Comparison of ENCODE assay signal across 8 mouse cellular contexts in genomic region chr11:97338302-97338976, GRCm38 (mm10). TPM values are rescaled to one million over a fixed set of nuclear protein-coding genes. Genes with fewer than 3 reads are reported as not detected.
A peak's percentile ranks its signal among the peaks of the same experiment; 100 is the strongest.
DNase-seq lines count a peak whose midpoint lies in the region; ATAC-seq and TF ChIP-seq lines count a peak whose summit lies in the region.

No protein-coding gene starts in this region.

- DNase-seq in midbrain, embryonic 10.5 days (ENCODE audit: low spot score): no peak
- no peak for DNase-seq in midbrain, embryonic 14.5 days
- DNase-seq in stomach, postnatal 0 days (ENCODE audit: low spot score): peak; percentile 56
- DNase-seq in adrenal gland, postnatal 4 days (ENCODE audit: low spot score in 2 of 2): no peak
- DNase-seq in embryo, embryonic 9.5 days (ENCODE audit: extremely low spot score): no peak

- TF ChIP-seq EP300 in stomach, postnatal 0 days (optimal IDR thresholded peaks at IDR 0.05): no peak

- 63% methylated on average over 21 of the region's 21 CpGs for WGBS in midbrain, embryonic 10.5 days
- WGBS in midbrain, embryonic 14.5 days: 61% methylated on average over 21 of the region's 21 CpGs
- 29% methylated on average over 21 of the region's 21 CpGs for WGBS in heart, embryonic 12.5 days
- WGBS in limb, embryonic 15.5 days: 30% methylated on average over 21 of the region's 21 CpGs
- WGBS in stomach, postnatal 0 days: 30% methylated on average over 21 of the region's 21 CpGs

- no peak overlapping the region for H3K9ac ChIP-seq in midbrain, embryonic 14.5 days (replicated peaks; ENCODE audit: low read length)
- peak overlapping the region; percentile 49 for H3K9ac ChIP-seq in heart, embryonic 12.5 days
- H3K9ac ChIP-seq in limb, embryonic 15.5 days: no peak overlapping the region
- peak overlapping the region; percentile 52 for H3K9ac ChIP-seq in stomach, postnatal 0 days (ENCODE audit: low read length)

- H3K36me3 ChIP-seq in midbrain, embryonic 10.5 days: no peaks in the 10 kb centered on the region
- no peaks in the 10 kb centered on the region for H3K36me3 ChIP-seq in midbrain, embryonic 14.5 days (ENCODE audit: control insufficient read depth, insufficient read depth, low read length)
- no peaks in the 10 kb centered on the region for H3K36me3 ChIP-seq in heart, embryonic 12.5 days
- no peaks in the 10 kb centered on the region for H3K36me3 ChIP-seq in limb, embryonic 15.5 days
- H3K36me3 ChIP-seq in stomach, postnatal 0 days (ENCODE audit: control insufficient read depth, insufficient read depth, low read length): no peaks in the 10 kb centered on the region

- peaks cover 35% of the 10 kb centered on the region for H3K4me1 ChIP-seq in midbrain, embryonic 10.5 days
- no peaks in the 10 kb centered on the region for H3K4me1 ChIP-seq in midbrain, embryonic 14.5 days (ENCODE audit: control insufficient read depth, insufficient read depth, low read length)
- H3K4me1 ChIP-seq in heart, embryonic 12.5 days (replicated peaks): peaks cover 24% of the 10 kb centered on the region
- peaks cover 25% of the 10 kb centered on the region for H3K4me1 ChIP-seq in limb, embryonic 15.5 days
- no peaks in the 10 kb centered on the region for H3K4me1 ChIP-seq in stomach, postnatal 0 days (replicated peaks; ENCODE audit: control insufficient read depth, insufficient read depth)

- no peak for ATAC-seq in midbrain, embryonic 14.5 days (ENCODE audit: low FRiP score, low TSS enrichment)
- peak; percentile 46; the same call in 1 of the 2 replicates for ATAC-seq in heart, embryonic 12.5 days (ENCODE audit: insufficient number of reproducible peaks, low FRiP score)
- peak; percentile 74 for ATAC-seq in limb, embryonic 15.5 days (ENCODE audit: insufficient number of reproducible peaks, low FRiP score, low TSS enrichment, low read depth)
- peak; percentile 58; the same call in 1 of the 2 replicates for ATAC-seq in stomach, postnatal 0 days (ENCODE audit: low FRiP score, low TSS enrichment)
- no peak for ATAC-seq in activated CD4-positive, CD25-positive, alpha-beta regulatory T cell, adult 4 months

- 0 out of 2 replicates have a peak overlapping the region, but pooled peaks have one; percentile 13 for H3K27ac ChIP-seq in midbrain, embryonic 10.5 days (replicated peaks)
- no peak overlapping the region for H3K27ac ChIP-seq in midbrain, embryonic 14.5 days (replicated peaks; ENCODE audit: low read depth, low read length)
- 0 out of 2 replicates have a peak overlapping the region, but pooled peaks have one; percentile 18 for H3K27ac ChIP-seq in heart, embryonic 12.5 days (ENCODE audit: poor library complexity, severe bottlenecking)
- H3K27ac ChIP-seq in limb, embryonic 15.5 days: peak overlapping the region; percentile 74
- peak overlapping the region; percentile 78 for H3K27ac ChIP-seq in stomach, postnatal 0 days (replicated peaks)

- H3K4me2 ChIP-seq in midbrain, embryonic 14.5 days (ENCODE audit: low read length): no peak overlapping the region; the same call in 1 of the 2 replicates
- H3K4me2 ChIP-seq in heart, embryonic 12.5 days: peak overlapping the region; percentile 57
- H3K4me2 ChIP-seq in limb, embryonic 15.5 days: peak overlapping the region; percentile 38
- H3K4me2 ChIP-seq in stomach, postnatal 0 days (replicated peaks; ENCODE audit: low read depth): peak overlapping the region; percentile 47

- TF ChIP-seq CTCF in stomach, postnatal 0 days (IDR thresholded peaks at IDR 0.05; ENCODE audit: low read depth): no peak

- H3K4me3 ChIP-seq in midbrain, embryonic 10.5 days: no peak overlapping the region
- H3K4me3 ChIP-seq in midbrain, embryonic 14.5 days (replicated peaks; ENCODE audit: low read depth, low read length): no peak overlapping the region
- H3K4me3 ChIP-seq in heart, embryonic 12.5 days: peak overlapping the region; percentile 21
- H3K4me3 ChIP-seq in limb, embryonic 15.5 days: peak overlapping the region; percentile 23
- H3K4me3 ChIP-seq in stomach, postnatal 0 days (ENCODE audit: low read depth, low read length): no peak overlapping the region

- peaks cover 40% of the 10 kb centered on the region for H3K27me3 ChIP-seq in midbrain, embryonic 10.5 days (ENCODE audit: low read depth, poor library complexity, severe bottlenecking)
- H3K27me3 ChIP-seq in midbrain, embryonic 14.5 days (ENCODE audit: control insufficient read depth, insufficient read depth, low read length): no peaks in the 10 kb centered on the region
- peaks cover 62% of the 10 kb centered on the region for H3K27me3 ChIP-seq in heart, embryonic 12.5 days (replicated peaks)
- H3K27me3 ChIP-seq in limb, embryonic 15.5 days: no peaks in the 10 kb centered on the region
- no peaks in the 10 kb centered on the region for H3K27me3 ChIP-seq in stomach, postnatal 0 days (ENCODE audit: control insufficient read depth, insufficient read depth, low read length)

- H3K9me3 ChIP-seq in midbrain, embryonic 10.5 days (replicated peaks): no peaks in the 10 kb centered on the region
- H3K9me3 ChIP-seq in midbrain, embryonic 14.5 days (ENCODE audit: control insufficient read depth, low read length): no peaks in the 10 kb centered on the region
- no peaks in the 10 kb centered on the region for H3K9me3 ChIP-seq in heart, embryonic 12.5 days (replicated peaks)
- H3K9me3 ChIP-seq in limb, embryonic 15.5 days: no peaks in the 10 kb centered on the region
- no peaks in the 10 kb centered on the region for H3K9me3 ChIP-seq in stomach, postnatal 0 days (ENCODE audit: control insufficient read depth, low read length)

RNA-seq across cellular contexts. Expression of gene Gpr179, which starts 13.4 kb away (rescaled TPM):
- polyA plus RNA-seq in midbrain, embryonic 10.5 days (2016; fragmentation: Nextera tagmentation; extraction: Ambion mirVana): 0.05 and 0.09 TPM in 2 replicates
- polyA plus RNA-seq in midbrain, embryonic 14.5 days (2014; fragmentation: Nextera tagmentation; extraction: Ambion mirVana): 0.30 and 0.36 TPM in 2 replicates
- polyA plus RNA-seq in heart, embryonic 12.5 days (2016; fragmentation: Nextera tagmentation; extraction: Ambion mirVana): 0.06 and 0.08 TPM in 2 replicates
- polyA plus RNA-seq in limb, embryonic 15.5 days (2015; fragmentation: Nextera tagmentation; extraction: Ambion mirVana): 0.09 and 0.10 TPM in 2 replicates
- polyA plus RNA-seq in stomach, postnatal 0 days (2015; fragmentation: Nextera tagmentation; extraction: Ambion mirVana): 0.17 and 0.23 TPM in 2 replicates
- under 1 TPM; 0.11 to 0.45 TPM for polyA plus RNA-seq in activated CD4-positive, CD25-positive, alpha-beta regulatory T cell, adult 4 months (2017; shearing (Covaris generic))
- 10 to 100 TPM; 10.3 to 11.1 TPM for total RNA-seq in adrenal gland, postnatal 4 days (2021)

RNA-seq across cellular contexts. Expression of gene Mrpl45, which starts 22.9 kb away (rescaled TPM):
- polyA plus RNA-seq in midbrain, embryonic 10.5 days (2016; fragmentation: Nextera tagmentation; extraction: Ambion mirVana): 61.7 and 69.5 TPM in 2 replicates
- 39.4 and 46.7 TPM in 2 replicates for polyA plus RNA-seq in midbrain, embryonic 14.5 days (2014; fragmentation: Nextera tagmentation; extraction: Ambion mirVana)
- polyA plus RNA-seq in heart, embryonic 12.5 days (2016; fragmentation: Nextera tagmentation; extraction: Ambion mirVana): 62.7 and 63.4 TPM in 2 replicates
- polyA plus RNA-seq in limb, embryonic 15.5 days (2015; fragmentation: Nextera tagmentation; extraction: Ambion mirVana): 37.6 and 41.4 TPM in 2 replicates
- polyA plus RNA-seq in stomach, postnatal 0 days (2015; fragmentation: Nextera tagmentation; extraction: Ambion mirVana): 28.2 and 28.8 TPM in 2 replicates
- polyA plus RNA-seq in activated CD4-positive, CD25-positive, alpha-beta regulatory T cell, adult 4 months (2017; shearing (Covaris generic)): 10 to 100 TPM; 44.6 to 48.7 TPM
- total RNA-seq in adrenal gland, postnatal 4 days (2021): 10 to 100 TPM; 33.7 to 39.6 TPM

RNA-seq across cellular contexts. Expression of gene Socs7, which starts 23.9 kb away (rescaled TPM):
- 3.6 and 4.6 TPM in 2 replicates for polyA plus RNA-seq in midbrain, embryonic 10.5 days (2016; fragmentation: Nextera tagmentation; extraction: Ambion mirVana)
- 6.9 and 10.4 TPM in 2 replicates for polyA plus RNA-seq in midbrain, embryonic 14.5 days (2014; fragmentation: Nextera tagmentation; extraction: Ambion mirVana)
- polyA plus RNA-seq in heart, embryonic 12.5 days (2016; fragmentation: Nextera tagmentation; extraction: Ambion mirVana): 5.4 and 6.0 TPM in 2 replicates
- polyA plus RNA-seq in limb, embryonic 15.5 days (2015; fragmentation: Nextera tagmentation; extraction: Ambion mirVana): 3.4 and 4.4 TPM in 2 replicates
- 1.3 and 1.7 TPM in 2 replicates for polyA plus RNA-seq in stomach, postnatal 0 days (2015; fragmentation: Nextera tagmentation; extraction: Ambion mirVana)
- polyA plus RNA-seq in activated CD4-positive, CD25-positive, alpha-beta regulatory T cell, adult 4 months (2017; shearing (Covaris generic)): 1 to 10 TPM; 6.1 to 7.8 TPM
- total RNA-seq in adrenal gland, postnatal 4 days (2021): 10 to 100 TPM; 25.6 to 27.4 TPM

RNA-seq across cellular contexts. Expression of gene Npepps, which starts 58.0 kb away (rescaled TPM):
- polyA plus RNA-seq in midbrain, embryonic 10.5 days (2016; fragmentation: Nextera tagmentation; extraction: Ambion mirVana): 108 and 114 TPM in 2 replicates
- 115 and 135 TPM in 2 replicates for polyA plus RNA-seq in midbrain, embryonic 14.5 days (2014; fragmentation: Nextera tagmentation; extraction: Ambion mirVana)
- polyA plus RNA-seq in heart, embryonic 12.5 days (2016; fragmentation: Nextera tagmentation; extraction: Ambion mirVana): 87.8 and 95.3 TPM in 2 replicates
- polyA plus RNA-seq in limb, embryonic 15.5 days (2015; fragmentation: Nextera tagmentation; extraction: Ambion mirVana): 95.9 and 108 TPM in 2 replicates
- 43.4 and 52.8 TPM in 2 replicates for polyA plus RNA-seq in stomach, postnatal 0 days (2015; fragmentation: Nextera tagmentation; extraction: Ambion mirVana)
- 10 to 100 TPM; 36.1 to 43.0 TPM for polyA plus RNA-seq in activated CD4-positive, CD25-positive, alpha-beta regulatory T cell, adult 4 months (2017; shearing (Covaris generic))
- 10 to 100 TPM; 66.3 to 80.3 TPM for total RNA-seq in adrenal gland, postnatal 4 days (2021)

Comparison
In these comparisons a context has a peak if more than half of its experiments do, and no peak if none do; other contexts are left out.
1. H3K4me3 ChIP-seq: peak in heart, embryonic 12.5 days (single experiment) and limb, embryonic 15.5 days (single experiment); none in midbrain, embryonic 10.5 days (single experiment), midbrain, embryonic 14.5 days (single experiment) and stomach, postnatal 0 days (single experiment).
2. ATAC-seq: peak in heart, embryonic 12.5 days (single experiment), limb, embryonic 15.5 days (single experiment) and stomach, postnatal 0 days (single experiment); none in midbrain, embryonic 14.5 days (single experiment) and activated CD4-positive, CD25-positive, alpha-beta regulatory T cell, adult 4 months (single experiment).
3. H3K9ac ChIP-seq: peak in heart, embryonic 12.5 days (single experiment) and stomach, postnatal 0 days (single experiment); none in midbrain, embryonic 14.5 days (single experiment) and limb, embryonic 15.5 days (single experiment).